Mouse (Mus musculus): Measurements from ENCODE around the gene Invs.
A peak's percentile ranks its signal among the peaks of the same experiment; 100 is the strongest.

Invs gene

DNA sequence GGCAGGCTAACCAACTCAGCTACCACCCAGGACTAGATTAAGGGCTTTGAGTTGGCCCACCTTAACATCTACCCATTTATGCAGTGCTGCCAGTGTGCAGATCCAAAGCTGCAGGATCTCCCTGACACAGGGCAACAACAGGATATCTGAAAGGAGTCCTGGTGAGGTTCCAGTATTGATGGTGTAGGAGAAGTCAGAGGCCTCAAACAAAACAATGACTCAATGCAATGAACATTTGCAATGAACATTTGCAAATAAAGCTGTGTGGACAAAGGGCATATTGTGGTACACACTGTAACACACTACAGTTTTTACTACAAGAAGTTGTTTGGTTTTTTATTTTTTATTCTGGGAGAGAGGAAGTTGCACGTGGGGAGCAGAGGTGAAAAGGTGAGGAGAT lies 181.5 kb downstream of the Invs start:
- no peak for DNase-seq (ENCODE audit: low spot score)

DNA sequence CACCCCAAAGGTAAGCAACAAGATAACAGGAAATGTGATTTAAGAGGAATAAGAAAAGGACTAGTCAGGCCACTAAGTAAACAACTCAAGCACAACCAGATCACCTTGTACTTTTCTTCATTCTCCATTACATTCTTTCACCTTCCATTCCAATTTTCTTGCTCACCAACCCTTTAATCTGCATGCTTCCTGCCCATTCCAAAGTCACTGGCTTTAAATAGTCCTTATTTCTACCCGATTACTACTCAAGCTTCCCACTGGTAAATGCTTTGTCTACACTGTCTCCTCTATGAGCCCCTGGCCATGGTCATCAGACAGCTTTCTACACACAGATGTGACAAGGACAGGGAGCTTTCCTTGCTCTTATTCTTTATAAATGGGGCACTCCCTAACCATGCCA lies 191.4 kb downstream of the Invs start:
- no peak for DNase-seq (ENCODE audit: low spot score)

- no peak for DNase-seq (ENCODE audit: low spot score)
Measured at GRCm38 (mm10) chr4:48472052-48472791, 192.7 kb downstream of the Invs start.

GRCm38 (mm10) chr4:48472792-48473650 lies 193.5 kb downstream of the Invs start, which contains the start of gene Tex10:
Gene Tex10, minus strand, starts transcription at chr4:48473459.
- DNase-seq (ENCODE audit: low spot score) = peak; percentile 90

DNA sequence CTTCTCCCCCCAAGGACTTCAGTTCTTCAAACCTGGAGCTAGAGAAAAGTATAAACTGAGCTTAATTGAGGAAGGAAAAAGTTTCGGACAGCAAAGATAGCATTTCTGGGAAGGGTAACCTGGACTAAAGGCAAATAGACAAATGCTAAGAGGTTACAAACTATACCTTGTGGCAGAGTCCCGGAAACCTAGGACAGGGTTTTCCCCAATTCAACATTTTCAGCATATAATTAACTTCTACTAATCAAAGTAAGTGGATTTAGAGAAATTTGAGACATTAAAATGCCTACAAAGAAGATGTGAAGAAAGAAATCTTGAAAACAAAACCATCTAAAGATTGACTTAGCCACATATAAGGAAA lies 194.1 kb downstream of the Invs start:
- DNase-seq (ENCODE audit: low spot score) = no peak

- DNase-seq (ENCODE audit: low spot score) = peak; percentile 24
Measured at GRCm38 (mm10) chr4:48481287-48481686, 201.7 kb downstream of the Invs start.
